Mouse (Mus musculus): ENCODE results near the gene Vps37c.

- TF ChIP-seq CTCF (IDR thresholded peaks at IDR 0.05; ENCODE audit: low read depth) (peak; percentile 96), EP300 (IDR thresholded peaks at IDR 0.05; ENCODE audit: low read depth) (no peak)
These were observed 26.3 kb downstream of the Vps37c start for GRCm38 (mm10) chr19:10714682-10715475.

Data from heart, postnatal 0 days (tissue).